Mouse (Mus musculus) lung, postnatal 0 days (tissue): ENCODE results near the gene Shisa9. TPM values are rescaled to one million over a fixed set of nuclear protein-coding genes. Genes with fewer than 3 reads are reported as not detected.

Source experiments
- ATAC-seq: fragments of 200-750 bp; cut with Nextera tagmentation; 2 replicates; pipeline ENCODE4 v1.8.0; 2017; ENCODE audit warnings: moderate library complexity
- DNase-seq: peaks from one replicate; pipeline ENCODE4 v3.0.0-alpha.2; 2016; ENCODE audit warnings: low spot score
- H3K27ac ChIP-seq: fragments of 300-500 bp; sonication (generic); 2 replicates; pipeline ENCODE4 v1.5.1; 2014; ENCODE audit warnings: antibody characterized with exemption, mild to moderate bottlenecking, low read length, mixed read lengths
- H3K27me3 ChIP-seq: fragments of 300-500 bp; sonication (generic); replicated peaks from 2 replicates; pipeline ENCODE4 v1.6.1; 2014; ENCODE audit warnings: low read length, mixed read lengths; ENCODE audit not compliant: insufficient read depth
- H3K36me3 ChIP-seq: fragments of 300-500 bp; sonication (generic); 2 replicates; pipeline ENCODE4 v1.6.1; 2014; ENCODE audit warnings: low read length, mixed read lengths; ENCODE audit not compliant: insufficient read depth
- H3K4me1 ChIP-seq: fragments of 300-500 bp; sonication (generic); 2 replicates; pipeline ENCODE4 v1.6.1; 2014; ENCODE audit warnings: antibody characterized with exemption, low read depth, low read length, mixed read lengths; ENCODE audit not compliant: insufficient read depth
- H3K4me2 ChIP-seq: fragments of 300-500 bp; sonication (generic); replicated peaks from 2 replicates; pipeline ENCODE4 v1.6.1; 2014; ENCODE audit warnings: low read depth, mild to moderate bottlenecking, low read length, moderate library complexity, mixed read lengths
- H3K4me3 ChIP-seq: fragments of 300-500 bp; sonication (generic); 2 replicates; pipeline ENCODE4 v1.5.1; 2014; ENCODE audit warnings: low read depth, low read length
- H3K9ac ChIP-seq: fragments of 300-500 bp; sonication (generic); replicated peaks from 2 replicates; pipeline ENCODE4 v1.6.1; 2014; ENCODE audit warnings: low read depth, mild to moderate bottlenecking
- H3K9me3 ChIP-seq: fragments of 300-500 bp; sonication (generic); 2 replicates; pipeline ENCODE4 v1.6.1; 2016; ENCODE audit warnings: low read length, mixed read lengths
- CTCF ChIP-seq: IDR thresholded peaks from 2 replicates; pipeline ENCODE4 v1.5.1; 2016; ENCODE audit warnings: antibody characterized with exemption, mild to moderate bottlenecking
- EP300 ChIP-seq: IDR thresholded peaks from 2 replicates; pipeline ENCODE4 v1.6.1; 2016; ENCODE audit warnings: antibody characterized with exemption, mild to moderate bottlenecking, control low read depth
- WGBS: fragments of 180-500 bp; shearing (Covaris S2); extraction: QIAGEN DNeasy Blood & Tissue Kit; methylation state at CpG from one replicate; pipeline ENCODE4 v1.1.7; 2014; 5-methylcytosine and 5-hydroxymethylcytosine counted together
- polyA plus RNA-seq: library from polyadenylated mRNA; unstranded; fragments of >200 nt; fragmentation: Nextera tagmentation; extraction: Ambion mirVana; gene quantifications from 2 replicates; pipeline ENCODE4 v1.2.1, GENCODE M21; 2015

Shisa9 gene
- polyA plus RNA-seq, 1 experiment from 2014 or later = 1.5 TPM

GRCm38 (mm10) chr16:12209355-12209754 is 225.4 kb downstream of the Shisa9 start:
- ATAC-seq = no peak
- no peak for TF ChIP-seq CTCF
- no peak for TF ChIP-seq EP300
- H3K4me3 ChIP-seq = no peak overlapping the region
- H3K9me3 ChIP-seq = no peaks in the 10 kb centered on the region
- no peaks in the 10 kb centered on the region for H3K27me3 ChIP-seq
- no peaks in the 10 kb centered on the region for H3K36me3 ChIP-seq
- no peaks in the 10 kb centered on the region for H3K4me1 ChIP-seq
- H3K9ac ChIP-seq = no peak overlapping the region
- no peak for DNase-seq
- 89% methylated on average over 1 of the region's 1 CpGs for WGBS
- H3K4me2 ChIP-seq = no peak overlapping the region
- H3K27ac ChIP-seq = no peak overlapping the region

GRCm38 (mm10) chr16:12209819-12210218 is 225.9 kb downstream of the Shisa9 start:
- Histone ChIP-seq H3K9me3 (no peaks in the 10 kb centered on the region), H3K9ac (no peak overlapping the region), H3K4me1 (no peaks in the 10 kb centered on the region), H3K27ac (no peak overlapping the region), H3K27me3 (no peaks in the 10 kb centered on the region), H3K4me3 (no peak overlapping the region), H3K36me3 (no peaks in the 10 kb centered on the region), H3K4me2 (no peak overlapping the region)
- no peak for TF ChIP-seq EP300
- no peak for TF ChIP-seq CTCF
- 84% methylated on average over 2 of the region's 2 CpGs for WGBS
- DNase-seq = no peak
- ATAC-seq = no peak

GRCm38 (mm10) chr16:12214018-12214417 is 230.1 kb downstream of the Shisa9 start:
- no peaks in the 10 kb centered on the region for H3K27me3 ChIP-seq
- H3K27ac ChIP-seq = no peak overlapping the region
- no peaks in the 10 kb centered on the region for H3K4me1 ChIP-seq
- H3K4me3 ChIP-seq = no peak overlapping the region
- no peak overlapping the region for H3K4me2 ChIP-seq
- ATAC-seq (no peak), DNase-seq (no peak)
- no peaks in the 10 kb centered on the region for H3K9me3 ChIP-seq
- 62% methylated on average over 2 of the region's 2 CpGs for WGBS
- no peak overlapping the region for H3K9ac ChIP-seq
- no peaks in the 10 kb centered on the region for H3K36me3 ChIP-seq
- TF ChIP-seq EP300 (no peak), CTCF (no peak)

GRCm38 (mm10) chr16:12217289-12218150 is 233.6 kb downstream of the Shisa9 start:
- WGBS = 71% methylated on average over 13 of the region's 13 CpGs
- Histone ChIP-seq H3K4me2 (no peak overlapping the region), H3K9me3 (no peaks in the 10 kb centered on the region), H3K36me3 (no peaks in the 10 kb centered on the region), H3K9ac (no peak overlapping the region), H3K4me3 (no peak overlapping the region), H3K27ac (no peak overlapping the region), H3K4me1 (no peaks in the 10 kb centered on the region), H3K27me3 (no peaks in the 10 kb centered on the region)
- no peak for ATAC-seq
- TF ChIP-seq EP300 = no peak
- TF ChIP-seq CTCF = no peak
- DNase-seq = no peak

- H3K4me1 ChIP-seq = no peaks in the 10 kb centered on the region
- no peak overlapping the region for H3K9ac ChIP-seq
These were observed 234.2 kb downstream of the Shisa9 start for GRCm38 (mm10) chr16:12218151-12218532.

GRCm38 (mm10) chr16:12219821-12220220 is 235.9 kb downstream of the Shisa9 start:
- ATAC-seq = peak; percentile 78
- WGBS = 49% methylated on average over 3 of the region's 3 CpGs
- no peaks in the 10 kb centered on the region for H3K36me3 ChIP-seq
- no peaks in the 10 kb centered on the region for H3K4me1 ChIP-seq
- no peaks in the 10 kb centered on the region for H3K27me3 ChIP-seq
- no peak overlapping the region for H3K9ac ChIP-seq
- H3K4me3 ChIP-seq = no peak overlapping the region
- no peak overlapping the region for H3K4me2 ChIP-seq
- H3K27ac ChIP-seq = no peak overlapping the region
- 0 out of 2 replicates have a peak, but pooled peaks have one; percentile 51 for TF ChIP-seq EP300
- no peak for TF ChIP-seq CTCF
- no peaks in the 10 kb centered on the region for H3K9me3 ChIP-seq
- peak; percentile 87 for DNase-seq

More at GRCm38 (mm10) chr16:12218151-12218532, 234.2 kb downstream of the Shisa9 start:
- H3K4me2 ChIP-seq = no peak overlapping the region
- H3K36me3 ChIP-seq = no peaks in the 10 kb centered on the region
- WGBS = 75% methylated on average over 2 of the region's 2 CpGs
- no peak overlapping the region for H3K4me3 ChIP-seq
- TF ChIP-seq CTCF = no peak
- TF ChIP-seq EP300 = no peak
- ATAC-seq (no peak), DNase-seq (no peak)
- no peaks in the 10 kb centered on the region for H3K27me3 ChIP-seq
- H3K9me3 ChIP-seq = no peaks in the 10 kb centered on the region
- no peak overlapping the region for H3K27ac ChIP-seq
